Mouse (Mus musculus) testis, adult 2 months (tissue): Measurements from ENCODE around the gene Dph7. TPM values are rescaled to one million over a fixed set of nuclear protein-coding genes. Genes with fewer than 3 reads are reported as not detected.

Experiments
- H3K27ac ChIP-seq: fragments of 200-500 bp; 2 replicates; pipeline ENCODE4 v1.5.1; 2012; ENCODE audit warnings: low read depth, low read length; ENCODE audit not compliant: control insufficient read depth, insufficient read depth
- H3K27me3 ChIP-seq: fragments of 200-500 bp; 2 replicates; pipeline ENCODE4 v1.6.1; 2012; ENCODE audit warnings: mild to moderate bottlenecking, low read length, moderate library complexity; ENCODE audit not compliant: control insufficient read depth, insufficient read depth
- H3K36me3 ChIP-seq: fragments of 200-500 bp; 2 replicates; pipeline ENCODE4 v1.6.1; 2012; ENCODE audit warnings: mild to moderate bottlenecking, low read length; ENCODE audit not compliant: control insufficient read depth, insufficient read depth
- H3K4me1 ChIP-seq: fragments of 200-500 bp; 2 replicates; pipeline ENCODE4 v1.6.1; 2012; ENCODE audit warnings: low read length; ENCODE audit not compliant: control insufficient read depth, insufficient read depth
- H3K4me3 ChIP-seq: fragments of 200-500 bp; 2 replicates; pipeline ENCODE4 v1.5.1; 2012; ENCODE audit warnings: low read depth, mild to moderate bottlenecking, low read length, moderate library complexity, mixed read lengths; ENCODE audit not compliant: control insufficient read depth
- CTCF ChIP-seq: fragments of 200-500 bp; IDR thresholded peaks from 2 replicates; pipeline ENCODE4 v1.5.1; 2012; ENCODE audit warnings: low read depth, mild to moderate bottlenecking, inconsistent platforms, low read length, moderate library complexity; ENCODE audit not compliant: control insufficient read depth, insufficient read depth, insufficient replicate concordance
- POLR2A ChIP-seq: fragments of 200-500 bp; IDR thresholded peaks from 2 replicates; pipeline ENCODE4 v1.6.1; 2012; ENCODE audit warnings: low read depth, mild to moderate bottlenecking, inconsistent platforms, low read length, moderate library complexity; ENCODE audit not compliant: control insufficient read depth
- polyA plus RNA-seq: library from polyadenylated mRNA; depleted of rRNA; stranded (reverse); fragments of >200 nt; gene quantifications from 2 replicates; pipeline ENCODE4 v1.2.3, GENCODE M21; 2012

Dph7 gene
- polyA plus RNA-seq, 1 experiment: 10.6 TPM

DNA sequence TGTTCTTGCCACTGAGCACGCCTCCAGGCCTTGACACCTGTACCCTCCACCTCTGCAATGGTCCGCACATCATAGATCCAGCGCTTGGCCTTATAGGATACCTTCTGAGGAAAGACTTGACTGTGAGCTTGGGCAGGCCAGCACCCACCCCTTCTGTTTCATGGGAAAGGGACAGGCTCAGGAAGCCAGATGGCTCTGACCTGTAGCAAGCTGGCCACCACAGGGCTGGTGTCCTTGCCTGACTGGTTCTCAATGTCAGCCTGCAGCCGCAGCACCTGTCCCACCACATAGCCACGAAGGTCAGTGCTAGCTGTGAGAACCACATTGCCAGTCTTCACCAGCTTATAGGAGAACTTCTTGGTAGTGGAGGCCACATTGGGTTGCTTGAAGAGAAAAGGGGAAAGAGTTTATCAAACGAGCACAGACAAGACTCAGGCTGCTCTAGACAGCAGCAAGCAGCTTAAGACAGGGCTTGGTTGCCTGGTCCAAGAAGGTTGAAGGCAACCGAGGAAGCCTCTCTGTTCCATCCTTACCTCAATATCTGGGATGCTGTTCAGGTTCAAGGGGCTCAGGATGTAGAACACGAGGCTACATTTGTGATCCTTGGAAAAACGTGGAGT is 35.7 kb upstream of the Dph7 start:
- TF ChIP-seq POLR2A: no peak
- no peak for TF ChIP-seq CTCF
- no peak overlapping the region for H3K27ac ChIP-seq
- H3K36me3 ChIP-seq: no peaks in the 10 kb centered on the region
- no peak overlapping the region for H3K4me3 ChIP-seq
- H3K27me3 ChIP-seq: no peaks in the 10 kb centered on the region
- no peaks in the 10 kb centered on the region for H3K4me1 ChIP-seq

GRCm38 (mm10) chr2:24926965-24927358 is 35.2 kb upstream of the Dph7 start:
- H3K36me3 ChIP-seq: no peaks in the 10 kb centered on the region
- no peaks in the 10 kb centered on the region for H3K4me1 ChIP-seq
- TF ChIP-seq POLR2A (no peak), CTCF (no peak)
- H3K27me3 ChIP-seq: no peaks in the 10 kb centered on the region
- H3K4me3 ChIP-seq: no peak overlapping the region
- H3K27ac ChIP-seq: no peak overlapping the region

GRCm38 (mm10) chr2:24927810-24928479 is 34.3 kb upstream of the Dph7 start:
- no peak overlapping the region for H3K4me3 ChIP-seq
- no peaks in the 10 kb centered on the region for H3K27me3 ChIP-seq
- TF ChIP-seq POLR2A (no peak), CTCF (no peak)
- no peaks in the 10 kb centered on the region for H3K4me1 ChIP-seq
- no peak overlapping the region for H3K27ac ChIP-seq
- no peaks in the 10 kb centered on the region for H3K36me3 ChIP-seq

DNA sequence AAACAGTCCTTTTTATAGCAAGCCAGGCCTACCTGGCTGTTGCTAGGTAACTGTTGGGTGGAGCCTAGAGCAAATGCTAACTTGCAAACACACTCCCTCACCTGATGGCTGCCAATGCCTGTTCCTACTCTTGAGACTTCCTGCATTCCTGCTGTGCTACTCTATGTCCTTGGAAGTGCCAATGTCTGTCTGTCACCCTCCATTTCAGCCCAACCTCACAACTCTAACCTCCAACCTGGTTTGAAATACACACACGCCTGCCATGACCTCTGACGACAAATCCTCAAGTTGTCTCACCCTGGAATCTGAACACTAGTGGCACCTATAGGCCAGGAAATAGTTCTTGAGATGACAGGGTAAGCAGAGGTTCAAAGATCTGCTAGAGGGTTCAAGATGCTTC is 33.1 kb upstream of the Dph7 start:
- TF ChIP-seq POLR2A (no peak), CTCF (no peak)

GRCm38 (mm10) chr2:24929593-24929992 is 32.6 kb upstream of the Dph7 start:
- peaks cover 9% of the 10 kb centered on the region for H3K4me1 ChIP-seq
- TF ChIP-seq CTCF: no peak
- no peaks in the 10 kb centered on the region for H3K27me3 ChIP-seq
- no peak overlapping the region for H3K4me3 ChIP-seq
- H3K27ac ChIP-seq: no peak overlapping the region
- no peaks in the 10 kb centered on the region for H3K36me3 ChIP-seq

More for the DNA sequence above, 33.1 kb upstream of the Dph7 start:
- Histone ChIP-seq H3K4me3 (no peak overlapping the region), H3K27ac (no peak overlapping the region), H3K4me1 (peaks cover 4% of the 10 kb centered on the region), H3K27me3 (no peaks in the 10 kb centered on the region), H3K36me3 (no peaks in the 10 kb centered on the region)

GRCm38 (mm10) chr2:24934441-24934963 is 27.7 kb upstream of the Dph7 start:
- no peaks in the 10 kb centered on the region for H3K36me3 ChIP-seq
- H3K4me3 ChIP-seq: peak overlapping the region; percentile 89
- TF ChIP-seq POLR2A (no peak), CTCF (no peak)
- H3K27me3 ChIP-seq: no peaks in the 10 kb centered on the region
- H3K4me1 ChIP-seq: peaks cover 12% of the 10 kb centered on the region
- peak overlapping the region; percentile 81 for H3K27ac ChIP-seq

DNA sequence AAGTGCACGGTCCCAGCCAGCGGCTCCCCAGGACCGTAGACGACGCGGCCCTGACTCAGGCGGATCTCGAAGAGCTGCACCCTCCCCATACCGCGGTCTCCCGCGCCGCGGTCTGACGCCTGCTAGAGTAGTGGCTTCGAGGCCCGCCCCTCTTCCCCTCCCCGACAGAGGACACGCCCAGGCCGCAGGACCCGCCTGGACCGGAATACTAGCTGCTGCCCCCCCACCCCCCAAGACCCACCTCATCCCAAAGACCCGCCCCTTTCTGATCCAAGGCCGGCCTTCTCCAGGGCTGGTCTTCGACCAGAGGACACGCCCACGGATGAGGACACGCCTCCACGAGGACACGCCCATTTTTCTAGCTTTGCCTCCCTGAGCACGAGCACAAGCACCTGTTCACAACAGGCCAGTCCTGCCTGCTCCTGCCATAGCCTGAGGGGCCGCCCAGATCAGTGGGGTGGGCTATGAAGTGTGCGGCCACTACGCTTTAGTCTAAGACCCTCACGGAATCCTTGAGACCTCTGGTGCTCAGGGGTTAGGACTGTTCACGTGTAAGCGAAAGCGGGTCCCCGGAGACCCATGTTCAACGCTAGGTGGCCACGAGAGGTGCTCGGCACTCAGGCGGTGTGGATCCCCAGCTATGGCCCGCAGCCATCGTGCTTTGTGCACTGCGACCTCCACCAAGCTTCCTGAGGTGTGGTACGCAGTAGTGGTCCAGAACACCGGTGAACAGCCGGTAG is 27.0 kb upstream of the Dph7 start, which contains the start of gene Arrdc1:
Gene Arrdc1, minus strand, starts transcription at position 196 of the 740 bp plus-strand sequence.
- TF ChIP-seq POLR2A (peak; percentile 58; the same call in 1 of the 2 replicates), CTCF (peak; percentile 19; the same call in 1 of the 2 replicates)
- H3K36me3 ChIP-seq: no peaks in the 10 kb centered on the region
- peak within 1 kb of the TSS; percentile 89 for H3K4me3 ChIP-seq
- H3K27me3 ChIP-seq: no peaks in the 10 kb centered on the region
- H3K27ac ChIP-seq: peak within 1 kb of the TSS; percentile 81
- H3K4me1 ChIP-seq: peaks cover 12% of the 10 kb centered on the region
